Mouse (Mus musculus) stomach, embryonic 16.5 days (tissue): ENCODE results near the gene Dtymk. TPM values are rescaled to one million over a fixed set of nuclear protein-coding genes. Genes with fewer than 3 reads are reported as not detected.

Experiments
- polyA plus RNA-seq: library from polyadenylated mRNA; unstranded; fragments of >200 nt; fragmentation: Nextera tagmentation; extraction: Ambion mirVana; gene quantifications from 2 replicates; pipeline ENCODE4 v1.2.1, GENCODE M21; 2015

Gene Dtymk
- polyA plus RNA-seq, 1 experiment from 2014 or later: 210 TPM

Other genes starting within 250 kb of the Dtymk start
- 135 and 142 TPM in 2 replicates for gene Stk25, start 143.3 kb downstream of the Dtymk start, polyA plus RNA-seq
- gene Bok, start 116.3 kb downstream of the Dtymk start, polyA plus RNA-seq: 64.5 and 66.8 TPM in 2 replicates
- 68.8 and 71.5 TPM in 2 replicates for gene Atg4b, start 50.4 kb downstream of the Dtymk start, polyA plus RNA-seq
- gene Thap4, start 47.1 kb downstream of the Dtymk start, polyA plus RNA-seq: 42.7 and 51.6 TPM in 2 replicates
- gene Ing5, start 2.0 kb upstream of the Dtymk start, polyA plus RNA-seq: 19.1 and 20.1 TPM in 2 replicates
- 14.3 and 17.6 TPM in 2 replicates for gene D2hgdh, start 23.0 kb upstream of the Dtymk start, polyA plus RNA-seq
- 0.10 TPM in 1 of 2 replicates, not detected in the other for gene Gal3st2, start 59.4 kb upstream of the Dtymk start, polyA plus RNA-seq
- gene Gal3st2b, start 116.4 kb upstream of the Dtymk start, polyA plus RNA-seq: 0.10 TPM in 1 of 2 replicates, not detected in the other
- not detected in 2 replicates for gene Gal3st2c, start 188.6 kb upstream of the Dtymk start, polyA plus RNA-seq
- gene Neu4, start 218.5 kb upstream of the Dtymk start, polyA plus RNA-seq: not detected in 2 replicates